Mouse (Mus musculus) ES-Bruce4 (cell line): ENCODE measurements around the gene Gm20518.

ENCODE experiments used
- CTCF ChIP-seq: IDR thresholded peaks from one replicate; pipeline ENCODE4 v1.8.1; 2011; ENCODE audit warnings: low read depth, low read length
- EP300 ChIP-seq: IDR thresholded peaks from 2 replicates; pipeline ENCODE4 v1.6.1; 2011; ENCODE audit warnings: low read depth, low read length; ENCODE audit not compliant: insufficient read depth

DNA sequence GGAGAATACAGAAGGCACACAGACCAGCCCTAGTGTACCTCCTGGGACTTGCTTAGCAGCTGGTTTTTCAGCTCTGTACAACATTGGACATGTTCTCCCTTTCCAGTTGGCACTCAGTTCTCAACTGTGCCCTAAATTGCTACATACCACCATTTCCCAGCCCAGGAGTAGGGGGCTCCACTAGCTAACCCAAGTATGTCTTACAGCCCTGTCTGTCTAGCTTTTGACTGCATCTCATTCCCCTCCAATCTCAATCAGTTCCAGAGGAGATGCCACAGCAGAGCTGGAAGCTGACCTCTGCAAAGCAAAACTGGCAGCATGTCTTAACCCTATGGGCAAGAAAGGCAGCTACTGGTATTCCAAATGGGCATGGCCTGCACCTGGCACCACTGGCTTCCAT, 4.6 kb upstream of the Gm20518 start:
- no peak for TF ChIP-seq EP300
- no peak for TF ChIP-seq CTCF
